Mouse (Mus musculus) myocyte (in vitro differentiated cells): ENCODE measurements around the gene Cfap299. TPM values are rescaled to one million over a fixed set of nuclear protein-coding genes. Genes with fewer than 3 reads are reported as not detected.

Experiments
- H3K27me3 ChIP-seq: one replicate; pipeline ENCODE4 v1.6.1; 2011; ENCODE audit not compliant: control insufficient read depth, insufficient read depth, insufficient read length
- H3K36me3 ChIP-seq: one replicate; pipeline ENCODE4 v1.6.1; 2011; ENCODE audit not compliant: control insufficient read depth, insufficient read depth
- H3K4me2 ChIP-seq: one replicate; pipeline ENCODE4 v1.6.1; 2011; ENCODE audit warnings: low read depth, control low read depth
- H3K4me3 ChIP-seq: one replicate; pipeline ENCODE4 v1.5.1; 2011; ENCODE audit warnings: mild to moderate bottlenecking, control low read depth, moderate library complexity
- H3K79me2 ChIP-seq: one replicate; pipeline ENCODE4 v1.6.1; 2011; ENCODE audit not compliant: control insufficient read depth, insufficient read depth
- H3ac ChIP-seq: one replicate; pipeline ENCODE4 v1.6.1; 2011; ENCODE audit not compliant: control insufficient read depth, insufficient read length
- CEBPB ChIP-seq: IDR thresholded peaks from 2 replicates; pipeline ENCODE4 v1.6.1; 2011; ENCODE audit warnings: mild to moderate bottlenecking, moderate library complexity; ENCODE audit not compliant: poor library complexity, insufficient read depth, severe bottlenecking
- E2F4 ChIP-seq: IDR thresholded peaks from one replicate; pipeline ENCODE4 v1.6.1; 2011; ENCODE audit warnings: mild to moderate bottlenecking, control low read depth, moderate library complexity; ENCODE audit not compliant: insufficient read depth
- MAX ChIP-seq: IDR thresholded peaks from one replicate; pipeline ENCODE4 v1.6.1; 2011; ENCODE audit warnings: low read depth, mild to moderate bottlenecking, control low read depth
- MYOD1 ChIP-seq, 3 experiments: IDR thresholded peaks; one replicate each; pipeline ENCODE4 v1.6.1; 2011; ENCODE audit warnings: control low read depth in 2 of 3, low read depth in 2 of 3, mild to moderate bottlenecking in 2 of 3, moderate library complexity in 1 of 3; ENCODE audit not compliant: insufficient read length in 2 of 3, control insufficient read depth in 1 of 3
- MYOG ChIP-seq, 3 experiments: IDR thresholded peaks; one replicate each; pipeline ENCODE4 v1.6.1; 2011; ENCODE audit warnings: control low read depth in 2 of 3, low read depth in 2 of 3, mild to moderate bottlenecking in 2 of 3; ENCODE audit not compliant: insufficient read length in 2 of 3, control insufficient read depth in 1 of 3, insufficient read depth in 1 of 3
- POLR2A ChIP-seq: IDR thresholded peaks from one replicate; pipeline ENCODE4 v1.6.1; 2011; ENCODE audit warnings: low read depth, mild to moderate bottlenecking, control low read depth, moderate library complexity; ENCODE audit not compliant: insufficient read length
- POLR2AphosphoS2 ChIP-seq: IDR thresholded peaks from one replicate; pipeline ENCODE4 v1.6.1; 2011; ENCODE audit warnings: low read depth, control low read depth; ENCODE audit not compliant: insufficient read length
- REST ChIP-seq: IDR thresholded peaks from one replicate; pipeline ENCODE4 v1.6.1; 2011; ENCODE audit warnings: mild to moderate bottlenecking, control low read depth, moderate library complexity; ENCODE audit not compliant: insufficient read depth, insufficient read length
- SRF ChIP-seq: IDR thresholded peaks from one replicate; pipeline ENCODE4 v1.6.1; 2011; ENCODE audit warnings: low read depth; ENCODE audit not compliant: control insufficient read depth, insufficient read length
- TCF12 ChIP-seq: IDR thresholded peaks from one replicate; pipeline ENCODE4 v1.6.1; 2011; ENCODE audit warnings: mild to moderate bottlenecking, control low read depth; ENCODE audit not compliant: poor library complexity, insufficient read depth, severe bottlenecking
- TCF3 ChIP-seq: IDR thresholded peaks from one replicate; pipeline ENCODE4 v1.6.1; 2011; ENCODE audit warnings: low read depth, control low read depth; ENCODE audit not compliant: insufficient read length
- USF1 ChIP-seq: IDR thresholded peaks from one replicate; pipeline ENCODE4 v1.6.1; 2011; ENCODE audit warnings: low read depth, mild to moderate bottlenecking, control low read depth, moderate library complexity
- polyA plus RNA-seq: library from polyadenylated mRNA; unstranded; fragments of >200 nt; fragmentation: generic; extraction: Trizol; gene quantifications from one replicate; pipeline ENCODE4 v1.2.1, GENCODE M21; 2012; ENCODE audit warnings: missing spikeins

The Cfap299 gene
- polyA plus RNA-seq, 1 experiment = not detected

DNA sequence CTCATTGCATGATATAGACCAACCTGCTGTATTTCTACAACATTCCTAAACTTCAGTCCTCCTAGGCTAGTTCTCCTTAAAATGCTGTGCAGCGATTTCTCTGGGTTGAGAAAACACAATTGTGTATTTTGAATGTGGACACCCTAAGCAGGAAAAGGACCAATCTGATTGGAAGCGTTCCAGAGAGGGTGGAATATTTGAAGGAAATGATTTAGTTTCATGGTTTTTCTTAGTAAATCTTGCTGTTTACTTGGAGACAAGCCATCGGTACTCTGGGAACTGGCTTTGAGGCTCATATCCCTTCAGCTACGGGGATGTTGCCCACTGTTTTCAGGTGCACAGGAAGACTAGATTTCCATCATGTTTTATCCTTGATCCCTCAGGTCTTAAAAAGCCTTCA is 288.3 kb downstream of the Cfap299 start:
- no peak overlapping the region for H3ac ChIP-seq
- H3K27me3 ChIP-seq = no peaks in the 10 kb centered on the region
- no peak overlapping the region for H3K4me2 ChIP-seq
- H3K79me2 ChIP-seq = no peaks in the 10 kb centered on the region
- H3K4me3 ChIP-seq = no peak overlapping the region
- TF ChIP-seq TCF12 (no peak), POLR2AphosphoS2 (no peak)
- no peaks in the 10 kb centered on the region for H3K36me3 ChIP-seq

DNA sequence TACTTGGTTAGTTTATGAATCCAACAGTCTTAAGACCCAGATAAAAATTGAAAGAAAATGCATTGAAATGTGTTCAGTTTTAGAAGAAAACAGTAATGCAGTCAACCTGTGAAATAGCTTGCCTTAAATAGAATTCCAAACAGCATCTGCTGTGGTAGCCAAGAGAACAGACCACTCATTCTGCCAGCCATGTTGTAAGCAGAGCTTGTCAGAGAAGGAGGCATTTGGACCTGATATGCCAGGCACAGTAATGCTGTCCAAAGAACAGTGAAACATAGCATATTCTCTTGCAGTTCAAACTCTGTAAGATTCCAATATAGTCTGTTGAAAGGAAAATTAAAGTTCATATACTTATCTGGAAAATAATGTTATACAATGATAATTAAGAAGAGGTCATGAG is 321.2 kb downstream of the Cfap299 start:
- Histone ChIP-seq H3ac (no peak overlapping the region), H3K36me3 (no peaks in the 10 kb centered on the region), H3K79me2 (no peaks in the 10 kb centered on the region), H3K4me2 (no peak overlapping the region), H3K4me3 (no peak overlapping the region), H3K27me3 (no peaks in the 10 kb centered on the region)
- TF ChIP-seq MAX (no peak), REST (no peak), E2F4 (no peak)

DNA sequence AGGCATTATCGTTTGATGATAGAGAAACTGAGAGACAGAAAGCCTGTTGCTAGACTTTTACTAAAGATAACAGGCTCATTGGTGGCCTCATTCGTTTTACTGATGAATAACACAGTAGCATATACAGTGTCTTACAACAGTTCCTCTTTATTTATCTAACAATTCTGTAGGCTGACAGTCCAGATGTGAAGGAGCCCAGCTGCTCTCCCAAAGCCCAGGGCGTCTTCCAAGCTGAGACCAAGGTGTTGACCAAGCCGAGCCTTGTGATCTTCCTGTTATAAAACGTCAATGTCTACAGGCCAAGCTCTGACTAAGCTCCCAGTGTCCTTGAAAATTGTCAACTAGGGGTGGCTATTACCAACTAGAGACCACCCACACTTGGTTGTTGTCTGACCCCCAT is 321.9 kb downstream of the Cfap299 start:
- TF ChIP-seq POLR2AphosphoS2 (no peak), CEBPB (no peak), MYOD1 (IDR thresholded peaks at IDR 0.05; ENCODE audit: control insufficient read depth in 1 of 3, insufficient read length in 2 of 3, low read depth in 2 of 3) (no peak), SRF (no peak), POLR2A (no peak), TCF12 (no peak), E2F4 (no peak), USF1 (no peak), MAX (no peak), TCF3 (no peak), MYOG (IDR thresholded peaks at IDR 0.05; ENCODE audit: control insufficient read depth in 1 of 3, insufficient read depth in 1 of 3, insufficient read length in 2 of 3, low read depth in 2 of 3) (no peak)
- H3K27me3 ChIP-seq = no peaks in the 10 kb centered on the region

DNA sequence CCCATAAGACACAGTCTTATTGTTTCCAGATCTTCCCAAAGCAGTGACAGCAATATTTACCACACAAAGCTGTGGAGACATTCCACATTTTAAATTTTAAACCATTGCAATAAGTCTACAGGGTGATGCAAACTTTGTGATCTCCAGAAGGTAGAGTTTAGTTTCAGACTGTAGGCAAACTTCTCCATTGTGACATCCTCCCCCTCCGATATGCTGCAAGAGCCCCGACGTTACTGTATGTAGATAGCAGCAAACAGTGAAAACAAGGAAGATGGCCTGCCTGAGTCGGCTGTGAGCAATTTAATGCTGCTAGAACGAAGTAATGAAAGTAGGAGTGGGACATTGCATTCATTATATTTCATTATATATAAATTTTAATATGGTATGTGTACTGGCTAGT is 359.1 kb downstream of the Cfap299 start:
- Histone ChIP-seq H3K27me3 (no peaks in the 10 kb centered on the region), H3K4me3 (no peak overlapping the region), H3K4me2 (no peak overlapping the region), H3K79me2 (no peaks in the 10 kb centered on the region), H3ac (no peak overlapping the region), H3K36me3 (no peaks in the 10 kb centered on the region)
- TF ChIP-seq E2F4 = no peak

More for the DNA sequence above, 321.9 kb downstream of the Cfap299 start:
- Histone ChIP-seq H3ac (no peak overlapping the region), H3K4me2 (no peak overlapping the region), H3K36me3 (no peaks in the 10 kb centered on the region), H3K79me2 (no peaks in the 10 kb centered on the region), H3K4me3 (no peak overlapping the region)

DNA sequence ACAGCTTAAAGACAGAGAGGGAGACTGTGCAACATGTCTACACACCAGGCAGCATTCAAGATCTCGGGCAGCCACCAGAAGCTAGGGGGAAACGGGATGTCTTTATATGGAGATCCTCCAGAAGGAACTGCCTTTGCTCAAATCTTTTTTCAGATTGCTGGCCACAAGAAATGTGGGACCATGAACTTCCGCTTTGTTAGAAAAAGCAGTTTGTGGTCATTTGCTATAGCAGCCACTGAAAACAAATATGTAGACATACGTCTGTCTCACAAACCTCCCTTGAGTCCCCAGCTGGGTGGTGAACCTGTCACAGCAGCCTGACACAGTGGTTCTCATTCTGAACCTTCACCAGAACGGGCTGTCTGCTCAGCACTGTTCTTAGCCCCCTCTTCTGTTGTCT is 363.0 kb downstream of the Cfap299 start:
- H3K79me2 ChIP-seq = no peaks in the 10 kb centered on the region
- no peak for TF ChIP-seq TCF3
- TF ChIP-seq CEBPB = no peak
- TF ChIP-seq POLR2A = no peak
- no peak for TF ChIP-seq MAX
- no peak for TF ChIP-seq TCF12
- no peak for TF ChIP-seq MYOG (IDR thresholded peaks at IDR 0.05; ENCODE audit: control insufficient read depth in 1 of 3, insufficient read depth in 1 of 3, insufficient read length in 2 of 3, low read depth in 2 of 3)
- no peak for TF ChIP-seq E2F4
- no peak for TF ChIP-seq MYOD1 (IDR thresholded peaks at IDR 0.05; ENCODE audit: control insufficient read depth in 1 of 3, insufficient read length in 2 of 3, low read depth in 2 of 3)
- no peak for TF ChIP-seq SRF
- no peak for TF ChIP-seq USF1
- no peak for TF ChIP-seq POLR2AphosphoS2
- TF ChIP-seq REST = no peak
- no peak overlapping the region for H3K4me3 ChIP-seq
- no peaks in the 10 kb centered on the region for H3K27me3 ChIP-seq
- H3K36me3 ChIP-seq = no peaks in the 10 kb centered on the region
- H3ac ChIP-seq = no peak overlapping the region
- H3K4me2 ChIP-seq = no peak overlapping the region

DNA sequence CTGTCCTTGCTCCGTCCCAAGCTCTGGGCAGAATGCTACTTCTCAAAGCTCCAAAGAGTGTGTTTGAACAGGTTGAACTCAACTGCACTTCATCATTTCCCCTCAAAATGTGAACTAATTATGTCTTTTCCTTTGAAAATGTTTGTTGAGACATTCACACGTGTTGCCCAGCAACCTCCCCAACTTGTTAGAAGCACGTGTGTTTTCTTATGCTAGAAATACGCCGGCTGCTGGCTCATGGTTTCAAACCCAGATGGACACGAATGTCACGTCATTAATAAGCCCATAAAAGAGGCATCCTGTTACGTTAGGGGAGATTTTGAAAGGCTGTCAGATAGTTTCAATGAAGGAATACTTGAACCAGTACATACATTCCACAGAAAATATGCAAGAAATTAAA is 367.2 kb downstream of the Cfap299 start:
- no peak for TF ChIP-seq TCF12
- no peak for TF ChIP-seq MAX
- no peak for TF ChIP-seq E2F4
- no peak for TF ChIP-seq REST
- TF ChIP-seq USF1 = no peak
- no peak for TF ChIP-seq MYOG (IDR thresholded peaks at IDR 0.05; ENCODE audit: control insufficient read depth in 1 of 3, insufficient read depth in 1 of 3, insufficient read length in 2 of 3, low read depth in 2 of 3)
- no peak for TF ChIP-seq SRF
- TF ChIP-seq CEBPB = no peak
- no peak for TF ChIP-seq TCF3
- TF ChIP-seq POLR2A = no peak
- TF ChIP-seq MYOD1 (IDR thresholded peaks at IDR 0.05; ENCODE audit: control insufficient read depth in 1 of 3, insufficient read length in 2 of 3, low read depth in 2 of 3) = no peak
- no peak for TF ChIP-seq POLR2AphosphoS2

More for the DNA sequence above, 367.2 kb downstream of the Cfap299 start:
- no peaks in the 10 kb centered on the region for H3K27me3 ChIP-seq
- no peak overlapping the region for H3K4me2 ChIP-seq
- no peak overlapping the region for H3K4me3 ChIP-seq
- H3ac ChIP-seq = no peak overlapping the region
- H3K36me3 ChIP-seq = no peaks in the 10 kb centered on the region
- H3K79me2 ChIP-seq = no peaks in the 10 kb centered on the region
